ENCODE assay signal across 21 mouse cellular contexts in genomic region chr1:126334202-126334601, GRCm38 (mm10).
DNase-seq lines count a peak whose midpoint lies in the region; ATAC-seq and TF ChIP-seq lines count a peak whose summit lies in the region.
"Had no signal": no experiment of that assay in that cellular context is flagged by ENCODE, and none has a peak within 500 bp of the region (broad histone marks: within the 10 kb centered on the region; RNA-seq: fewer than 3 reads in every experiment).

No protein-coding gene starts in this region.

- peaks cover 8% of the 10 kb centered on the region; the same call in 1 of the 2 replicates for H3K9me3 ChIP-seq in G1E (replicated peaks)
- H3K9me3 ChIP-seq in liver, embryonic 12.5 days (replicated peaks): no peaks in the 10 kb centered on the region
- no peaks in the 10 kb centered on the region for H3K9me3 ChIP-seq in liver, embryonic 16.5 days (replicated peaks; ENCODE audit: control insufficient read depth, low read length)
- H3K9me3 ChIP-seq: embryonic facial prominence, embryonic 15.5 days; forebrain, embryonic 10.5 days; heart, embryonic 12.5 days; hindbrain, embryonic 12.5 days had no signal

- no peak for TF ChIP-seq CTCF in G1E (IDR thresholded peaks at IDR 0.05; ENCODE audit: low read depth, low read length)

- no peaks in the 10 kb centered on the region for H3K36me3 ChIP-seq in G1E (replicated peaks)
- H3K36me3 ChIP-seq in liver, embryonic 12.5 days: no peaks in the 10 kb centered on the region
- H3K36me3 ChIP-seq in liver, embryonic 16.5 days (ENCODE audit: control insufficient read depth, insufficient read depth): no peaks in the 10 kb centered on the region
- H3K36me3 ChIP-seq: embryonic facial prominence, embryonic 15.5 days; forebrain, embryonic 10.5 days; heart, embryonic 12.5 days; hindbrain, embryonic 12.5 days had no signal

- no peaks in the 10 kb centered on the region for H3K27me3 ChIP-seq in G1E (ENCODE audit: insufficient read depth, low read length)
- no peaks in the 10 kb centered on the region for H3K27me3 ChIP-seq in liver, embryonic 12.5 days (replicated peaks)
- H3K27me3 ChIP-seq in liver, embryonic 16.5 days (ENCODE audit: control insufficient read depth, insufficient read depth, low read depth, low read length): no peaks in the 10 kb centered on the region
- H3K27me3 ChIP-seq: CH12.LX; embryonic facial prominence, embryonic 15.5 days; heart, embryonic 12.5 days; hindbrain, embryonic 12.5 days had no signal

- H3K4me3 ChIP-seq in G1E (ENCODE audit: low read depth, low read length): no peak overlapping the region
- H3K4me3 ChIP-seq in liver, embryonic 12.5 days: no peak overlapping the region
- H3K4me3 ChIP-seq in liver, embryonic 16.5 days (ENCODE audit: low read depth, low read length): no peak overlapping the region
- H3K4me3 ChIP-seq: embryonic facial prominence, embryonic 15.5 days; erythroblast, embryonic 14.5 days; forebrain, embryonic 10.5 days; heart, adult 2 months; heart, embryonic 12.5 days; hindbrain, embryonic 12.5 days had no signal

- peak; percentile 16 for ATAC-seq in G1E (ENCODE audit: extremely low read depth, insufficient number of reproducible peaks, low FRiP score, poor library complexity, severe bottlenecking)
- peak; percentile 97 for ATAC-seq in liver, embryonic 12.5 days
- peak; percentile 71 for ATAC-seq in liver, embryonic 16.5 days (ENCODE audit: low read depth)
- ATAC-seq: forebrain, embryonic 14.5 days; hindbrain, postnatal 0 days had no signal

- H3K27ac ChIP-seq in liver, embryonic 12.5 days: no peak overlapping the region
- H3K27ac ChIP-seq in liver, embryonic 16.5 days (ENCODE audit: low read length): no peak overlapping the region
- H3K27ac ChIP-seq: embryonic facial prominence, embryonic 15.5 days; forebrain, embryonic 10.5 days; heart, adult 2 months; hindbrain, embryonic 12.5 days; hindbrain, postnatal 0 days had no signal

- DNase-seq in G1E (ENCODE audit: low spot score): no peak
- peak; percentile 55 for DNase-seq in MEL-GATA-1-ER (ENCODE audit: extremely low read depth, low read depth)
- DNase-seq in frontal cortex, postnatal 14 days (ENCODE audit: low spot score in 2 of 2): no peak
- no peak for DNase-seq in gastrocnemius, adult 18-20 months (ENCODE audit: low spot score)
- no peak for DNase-seq in right cerebral cortex, adult 18-20 months
- DNase-seq: adrenal gland, postnatal 10 days; cerebellum, adult 18-20 months; cerebellum, postnatal 14 days; embryo, embryonic 11 days; gastrocnemius, postnatal 10 days; heart, adult 2 months had no signal

- 16% methylated on average over 4 of the region's 4 CpGs for WGBS in liver, embryonic 12.5 days (ENCODE audit: insufficient replicate concordance)
- WGBS in liver, embryonic 16.5 days (ENCODE audit: insufficient replicate concordance): 19% methylated on average over 4 of the region's 4 CpGs

- no peak overlapping the region for H3K9ac ChIP-seq in liver, embryonic 12.5 days
- H3K9ac ChIP-seq in liver, embryonic 16.5 days (ENCODE audit: low read depth, low read length): no peak overlapping the region
- H3K9ac ChIP-seq: embryonic facial prominence, embryonic 15.5 days; heart, embryonic 12.5 days; hindbrain, embryonic 12.5 days had no signal

- peaks cover 6% of the 10 kb centered on the region for H3K4me1 ChIP-seq in G1E (ENCODE audit: insufficient read depth, low read depth, low read length)
- H3K4me1 ChIP-seq in liver, embryonic 12.5 days: peaks cover 14% of the 10 kb centered on the region
- H3K4me1 ChIP-seq in liver, embryonic 16.5 days (ENCODE audit: control insufficient read depth, low read depth, low read length): no peaks in the 10 kb centered on the region
- H3K4me1 ChIP-seq: embryonic facial prominence, embryonic 15.5 days; forebrain, embryonic 10.5 days; hindbrain, embryonic 12.5 days had no signal

- H3K4me2 ChIP-seq in liver, embryonic 12.5 days: 0 out of 2 replicates have a peak overlapping the region, but pooled peaks have one; percentile 10
- no peak overlapping the region for H3K4me2 ChIP-seq in liver, embryonic 16.5 days (ENCODE audit: low read depth, low read length)
- H3K4me2 ChIP-seq: embryonic facial prominence, embryonic 15.5 days; heart, embryonic 12.5 days; hindbrain, embryonic 12.5 days had no signal

Comparison
In these comparisons a context has a peak if more than half of its experiments do, and no peak if none do; other contexts are left out.
1. ATAC-seq: peak in every context shown above with its lines; median percentile 97 in liver, embryonic 12.5 days; 71 in liver, embryonic 16.5 days; 16 in G1E.